Mouse (Mus musculus) cerebellum, adult 9-11 months (tissue): ENCODE measurements at regions not wholly inside any gene's neighbourhood (a gene's known extent, or its start where the extent isn't known, plus 50 kb on each side); places are given as distances from the start of the nearest gene placed in this dataset.

Source experiments
- DNase-seq: peaks from one replicate; pipeline ENCODE4 v3.0.0; 2022

DNA sequence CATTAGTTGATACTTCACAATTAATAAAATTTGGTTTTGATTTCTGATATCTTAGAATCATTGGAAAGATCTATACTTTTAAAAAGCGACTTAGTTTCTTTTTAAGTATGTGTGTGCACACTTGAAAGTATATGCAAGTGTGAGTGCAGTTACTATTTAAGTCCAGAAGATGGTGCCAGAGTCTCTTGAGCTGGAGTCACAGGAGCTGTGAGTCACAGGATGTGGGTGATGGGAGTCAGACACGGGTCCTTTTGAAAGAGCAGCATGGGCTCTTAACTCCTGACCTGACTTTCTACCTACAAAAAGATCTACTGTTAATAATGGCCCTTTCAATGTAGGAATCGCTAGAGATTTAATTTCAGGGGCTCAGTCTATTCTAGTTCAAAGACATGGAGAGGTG, 87.8 kb upstream of the Cntnap4 start:
- no peak for DNase-seq

- peak; percentile 65 for DNase-seq
Measured at GRCm38 (mm10) chr8:112492286-112492685, 77.6 kb upstream of the Cntnap4 start.

DNA sequence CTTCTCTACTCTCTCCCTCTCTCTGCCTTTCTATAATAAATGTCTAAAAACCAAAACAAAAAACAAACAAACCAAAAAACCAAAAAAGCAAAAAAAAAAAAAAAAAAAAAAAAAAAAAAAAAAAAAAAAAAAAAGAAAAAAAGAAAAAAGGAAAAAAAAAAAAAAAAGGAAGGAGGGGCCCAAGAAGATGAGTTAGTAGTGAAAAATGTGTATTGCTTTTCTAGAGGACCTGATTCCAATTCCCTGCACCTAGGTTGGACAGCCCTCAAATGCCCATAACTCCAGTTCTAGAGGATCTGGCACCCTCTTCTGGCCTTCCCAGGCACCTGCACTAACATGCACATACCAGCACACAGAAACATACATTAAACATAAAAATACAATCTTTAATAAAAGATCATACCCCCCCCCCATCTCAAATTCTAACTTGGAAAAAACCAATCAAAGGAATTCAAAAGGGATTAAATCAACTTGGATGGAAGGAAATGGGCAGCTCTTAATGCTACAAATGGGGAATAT, 70.9 kb upstream of the Cntnap4 start:
- DNase-seq = no peak

GRCm38 (mm10) chr8:112504034-112504433, 65.8 kb upstream of the Cntnap4 start:
- DNase-seq = no peak
